Mouse (Mus musculus) kidney, adult 11 months (tissue): ENCODE measurements around the gene Dscaml1.
"Not testable (repeated sequence)": the region's sequence is repeated elsewhere in the genome, so short reads cannot be mapped to it uniquely, and the experiment has no call there.

Experiments used
- DNase-seq: peaks from one replicate; pipeline ENCODE4 v3.0.0; 2022

Dscaml1 gene

GRCm38 (mm10) chr9:45710300-45710699 lies 283.9 kb downstream of the Dscaml1 start:
- no peak for DNase-seq

- DNase-seq, result no peak
Observed at GRCm38 (mm10) chr9:45715387-45715786, 289.0 kb downstream of the Dscaml1 start.

DNA sequence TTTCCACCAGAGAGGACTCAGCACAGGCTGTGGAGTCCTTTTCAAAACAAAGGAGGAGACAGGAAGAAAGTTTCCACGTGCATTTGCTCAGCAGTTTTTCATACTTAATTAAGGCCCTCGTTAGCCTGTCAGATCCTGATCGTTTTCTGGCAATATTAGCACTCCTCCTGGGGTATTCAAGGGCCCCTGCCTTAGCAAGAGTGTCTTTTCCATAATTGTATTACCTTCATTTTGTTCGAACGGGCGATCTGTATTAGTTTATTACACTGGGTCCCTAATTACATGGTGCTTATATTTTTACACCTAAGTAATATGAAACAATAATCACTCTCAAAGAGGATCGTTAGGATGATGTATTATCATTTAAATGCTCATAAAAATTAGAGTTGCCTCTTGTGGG lies 293.6 kb downstream of the Dscaml1 start:
- no peak for DNase-seq

GRCm38 (mm10) chr9:45731851-45732250 lies 305.4 kb downstream of the Dscaml1 start:
- DNase-seq, result no peak

DNA sequence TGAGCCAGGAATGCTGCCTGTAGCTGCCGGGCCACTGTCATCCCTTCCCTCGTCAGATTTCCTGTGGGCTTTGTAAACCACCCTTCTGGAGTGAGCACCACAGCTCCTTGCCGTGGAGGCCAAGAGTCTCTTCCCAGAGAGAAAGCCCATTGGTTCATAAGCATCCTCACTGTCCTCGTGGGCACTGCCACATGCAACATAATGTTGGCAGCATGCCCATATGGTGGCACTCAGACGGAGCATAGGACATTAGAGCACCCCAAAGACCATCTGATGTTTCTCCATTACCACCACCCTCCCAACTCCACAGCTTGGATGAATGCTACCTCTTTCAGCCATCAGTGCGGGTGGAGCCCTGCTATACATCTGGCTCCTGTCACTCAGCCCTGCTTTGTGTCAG lies 306.8 kb downstream of the Dscaml1 start:
- DNase-seq, result no peak

GRCm38 (mm10) chr9:45739001-45739701 lies 312.7 kb downstream of the Dscaml1 start:
- DNase-seq, result no peak

GRCm38 (mm10) chr9:45739702-45740583 lies 313.5 kb downstream of the Dscaml1 start:
- no peak for DNase-seq

DNA sequence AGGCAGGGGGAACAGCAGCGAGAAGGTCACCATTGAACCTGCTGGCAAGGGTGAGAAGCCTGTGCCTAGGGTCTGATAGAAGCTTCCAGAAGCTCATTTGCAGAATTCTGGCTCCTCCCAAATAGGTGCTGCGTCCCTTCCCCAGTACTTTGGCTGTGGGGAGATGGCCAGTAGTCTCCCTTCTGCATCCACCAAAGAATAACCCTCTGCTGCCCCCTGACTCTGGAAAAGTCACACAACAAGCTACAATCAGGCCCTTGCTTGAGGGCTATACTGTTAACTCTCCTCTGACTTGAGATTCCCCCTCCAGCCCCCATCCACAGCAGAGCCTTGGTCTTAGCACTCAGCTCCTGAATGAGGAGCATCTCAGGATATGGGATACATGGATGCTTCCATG lies 314.2 kb downstream of the Dscaml1 start:
- DNase-seq, result no peak

DNA sequence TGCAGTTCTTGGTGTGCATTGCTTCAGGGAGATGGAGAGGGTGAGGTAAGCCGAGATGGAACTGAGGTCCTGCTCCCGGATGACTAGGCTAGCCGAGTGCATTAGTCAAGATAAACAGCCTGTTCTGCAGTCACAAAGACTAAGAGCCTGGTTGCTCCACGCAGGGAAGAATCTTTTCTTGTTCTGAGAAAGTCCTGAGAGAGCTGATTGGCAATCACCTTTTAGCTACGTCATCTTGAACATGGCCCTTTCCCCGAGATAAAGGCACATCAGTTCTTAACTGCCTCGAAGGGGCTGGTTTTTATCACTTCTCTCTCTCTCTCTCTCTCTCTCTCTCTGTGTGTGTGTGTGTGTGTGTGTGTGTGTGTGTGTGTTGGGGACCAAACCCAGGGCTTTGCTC lies 319.0 kb downstream of the Dscaml1 start:
- DNase-seq, result no peak

DNA sequence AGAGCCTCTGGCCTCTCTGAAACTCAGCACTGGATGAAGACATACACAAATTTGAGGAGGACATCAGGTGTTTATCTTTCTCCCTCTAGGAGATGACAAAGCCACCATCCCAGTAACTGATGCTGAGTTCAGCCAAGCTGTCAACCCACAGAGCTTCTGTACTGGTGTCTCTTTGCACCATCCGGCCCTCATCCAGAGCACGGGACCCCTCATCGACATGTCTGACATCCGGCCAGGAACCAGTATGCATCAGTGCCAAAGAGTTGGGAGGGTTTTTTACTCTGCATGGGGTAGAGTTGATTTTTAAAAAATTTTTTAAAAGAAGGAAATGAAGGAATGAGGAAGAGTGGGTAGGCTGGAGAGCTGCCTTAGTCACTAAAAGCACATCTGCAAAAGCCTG lies 323.5 kb downstream of the Dscaml1 start:
- no peak for DNase-seq

DNA sequence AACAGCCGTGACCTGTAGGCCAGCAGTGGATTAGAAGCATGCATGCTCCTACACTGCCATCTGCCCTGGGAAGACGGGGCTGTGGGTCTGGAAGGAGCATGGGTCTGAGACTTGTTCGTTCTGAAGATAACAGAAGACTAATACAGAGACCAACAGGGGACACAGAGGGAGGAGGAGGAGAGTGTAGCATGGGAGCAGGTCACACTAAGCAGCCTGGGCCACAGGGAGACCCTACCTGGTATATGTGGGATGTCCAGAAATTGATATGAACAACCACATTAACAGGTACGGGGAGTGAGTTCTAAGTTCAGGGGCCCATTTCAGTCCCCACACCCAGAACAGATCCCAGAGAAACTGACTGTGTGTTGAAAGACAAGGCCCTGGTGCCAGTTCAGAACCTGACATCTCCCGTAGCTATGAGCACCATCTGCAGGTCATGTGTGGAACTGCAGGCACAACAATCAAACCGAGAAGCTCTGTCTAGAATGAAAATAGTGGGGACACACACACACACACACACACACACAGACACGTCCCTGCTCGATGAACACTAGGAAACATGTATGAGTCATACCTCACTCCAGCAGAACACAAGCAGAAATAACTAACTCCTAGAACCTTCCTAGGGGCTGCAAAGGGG lies 328.1 kb downstream of the Dscaml1 start:
- DNase-seq, result no peak

- no peak for DNase-seq
Observed at GRCm38 (mm10) chr9:45766195-45766594, 339.8 kb downstream of the Dscaml1 start.

DNA sequence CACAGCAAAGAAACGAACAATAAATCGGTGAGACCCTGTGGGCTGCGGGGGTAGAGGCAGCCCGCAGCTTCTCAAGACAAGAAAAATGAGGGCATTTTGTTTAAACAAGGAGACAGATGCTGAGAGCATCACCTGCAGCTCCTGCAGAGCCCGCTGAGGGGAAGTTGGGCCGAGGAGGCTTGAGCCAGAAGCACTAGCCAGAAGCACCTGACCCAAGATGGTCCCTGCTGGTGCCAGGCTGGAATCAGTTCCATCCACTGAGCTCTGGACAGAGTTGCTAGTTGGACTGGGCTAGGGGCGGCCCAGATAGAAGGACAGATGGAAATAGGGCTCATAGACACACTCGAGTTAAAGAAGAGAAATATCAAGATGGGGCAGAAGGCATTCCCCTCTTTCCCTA lies 340.7 kb downstream of the Dscaml1 start:
- no peak for DNase-seq

- no peak for DNase-seq
Observed at GRCm38 (mm10) chr9:45768421-45768820, 342.0 kb downstream of the Dscaml1 start.

- no peak for DNase-seq
Observed at GRCm38 (mm10) chr9:45769596-45769995, 343.2 kb downstream of the Dscaml1 start.

DNA sequence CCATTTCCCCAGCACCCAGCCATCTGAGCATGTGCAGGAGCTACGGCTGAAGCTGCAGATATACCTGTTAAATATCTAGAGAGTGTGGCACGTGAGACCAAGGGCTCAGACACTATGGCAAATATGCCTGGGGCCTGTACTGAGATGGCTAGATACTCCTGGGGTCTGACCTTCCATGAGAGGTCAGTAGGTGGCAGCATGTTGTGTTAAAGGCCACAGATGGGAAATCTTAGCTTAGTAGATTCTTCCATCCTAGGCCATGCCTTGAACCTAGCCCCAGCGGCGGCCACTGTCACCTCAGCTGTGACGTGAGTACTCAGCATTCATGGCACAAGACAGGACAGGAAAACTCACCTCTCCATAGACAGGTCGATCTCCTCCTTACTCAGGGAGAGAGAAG lies 347.7 kb downstream of the Dscaml1 start:
- no peak for DNase-seq

DNA sequence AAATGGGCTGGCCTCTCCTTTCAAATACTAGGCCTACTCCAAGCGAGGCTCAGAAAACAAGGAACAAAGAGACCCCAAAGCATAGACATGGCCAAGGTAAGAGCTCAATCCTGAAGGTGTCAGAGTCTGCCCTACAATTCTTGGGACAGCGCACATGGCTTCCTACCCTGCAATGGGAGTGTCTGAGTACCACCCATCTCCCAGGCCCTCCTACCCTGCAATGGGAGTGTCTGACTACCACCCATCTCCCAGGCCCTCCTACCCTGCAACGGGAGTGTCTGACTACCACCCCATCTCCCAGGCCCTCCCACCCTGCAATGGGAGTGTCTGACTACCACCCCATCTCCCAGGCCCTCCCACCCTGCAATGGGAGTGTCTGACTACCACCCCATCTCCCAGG lies 349.7 kb downstream of the Dscaml1 start:
- DNase-seq, result not testable (repeated sequence)

GRCm38 (mm10) chr9:45779201-45779600 lies 352.8 kb downstream of the Dscaml1 start:
- no peak for DNase-seq

GRCm38 (mm10) chr9:45783249-45784069 lies 357.0 kb downstream of the Dscaml1 start:
- no peak for DNase-seq

- DNase-seq, result no peak
Observed at GRCm38 (mm10) chr9:45787071-45787470, 360.6 kb downstream of the Dscaml1 start.

DNA sequence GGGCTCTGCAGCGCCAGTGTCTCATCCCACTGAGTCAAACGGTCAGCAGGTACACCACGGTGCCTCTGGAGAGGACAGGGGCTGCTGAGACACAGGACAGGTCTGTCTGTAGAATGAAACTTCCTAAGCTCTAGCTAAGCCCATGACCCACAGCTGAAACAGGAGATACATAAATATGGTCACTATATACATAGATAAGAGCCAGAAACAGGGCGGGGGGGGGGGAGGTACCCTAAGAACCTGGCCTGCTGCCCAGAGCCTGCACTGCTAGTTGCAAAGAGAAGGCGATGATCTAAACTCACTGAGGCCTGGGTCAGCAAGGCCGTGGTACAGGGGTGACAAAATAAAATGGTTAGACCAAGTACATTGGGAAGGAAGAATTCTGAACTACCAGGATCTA lies 361.1 kb downstream of the Dscaml1 start:
- DNase-seq, result no peak

DNA sequence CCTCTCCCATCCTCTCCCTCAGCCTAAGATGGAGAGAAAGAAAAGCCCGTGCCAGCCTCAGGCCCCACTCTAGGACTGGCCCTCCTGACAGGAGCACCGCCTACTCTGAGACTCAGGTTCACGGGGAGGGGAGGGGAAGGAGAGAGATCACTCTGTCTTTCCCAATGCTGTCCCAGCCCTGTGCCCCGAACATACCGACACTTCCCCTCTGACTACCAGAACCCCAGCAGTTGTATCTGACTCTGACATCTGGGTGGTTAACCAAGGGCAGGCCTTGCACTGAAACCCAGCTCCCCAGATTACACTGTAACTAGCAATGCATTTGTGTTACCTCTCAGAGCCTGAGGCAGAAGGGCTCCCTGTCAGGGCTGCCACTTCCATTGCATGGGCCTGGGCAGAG lies 362.0 kb downstream of the Dscaml1 start:
- no peak for DNase-seq
